Comparison of ENCODE assay signal across 10 mouse cellular contexts in genomic region chr17:24538950-24539349, GRCm38 (mm10). TPM values are rescaled to one million over a fixed set of nuclear protein-coding genes. Genes with fewer than 3 reads are reported as not detected.
DNase-seq lines count a peak whose midpoint lies in the region; ATAC-seq and TF ChIP-seq lines count a peak whose summit lies in the region.
"Had no signal": no experiment of that assay in that cellular context is flagged by ENCODE, and none has a peak within 500 bp of the region (broad histone marks: within the 10 kb centered on the region; RNA-seq: fewer than 3 reads in every experiment).

No protein-coding gene starts in this region.

- H3K4me3 ChIP-seq in gastrocnemius, adult 2 months = no peak overlapping the region
- no peak overlapping the region for H3K4me3 ChIP-seq in neural tube, embryonic 15.5 days (replicated peaks)
- H3K4me3 ChIP-seq in kidney, embryonic 14.5 days (ENCODE audit: low read length) = no peak overlapping the region
- no peak overlapping the region for H3K4me3 ChIP-seq in neural tube, embryonic 11.5 days (ENCODE audit: low read depth, low read length)
- H3K4me3 ChIP-seq: heart, embryonic 15.5 days had no signal

- H3K36me3 ChIP-seq in neural tube, embryonic 15.5 days = no peaks in the 10 kb centered on the region
- no peaks in the 10 kb centered on the region for H3K36me3 ChIP-seq in kidney, embryonic 14.5 days (ENCODE audit: control insufficient read depth, insufficient read depth, low read length)
- H3K36me3 ChIP-seq in neural tube, embryonic 11.5 days (ENCODE audit: control insufficient read depth, insufficient read depth, low read length) = no peaks in the 10 kb centered on the region; the same call in 1 of the 2 replicates
- H3K36me3 ChIP-seq: heart, embryonic 15.5 days had no signal

- no peak overlapping the region for H3K9ac ChIP-seq in neural tube, embryonic 15.5 days (replicated peaks)
- H3K9ac ChIP-seq in kidney, embryonic 14.5 days (ENCODE audit: low read depth, low read length) = no peak overlapping the region
- no peak overlapping the region for H3K9ac ChIP-seq in neural tube, embryonic 11.5 days (ENCODE audit: low read length)
- H3K9ac ChIP-seq: heart, embryonic 15.5 days had no signal

- H3K4me1 ChIP-seq in neural tube, embryonic 15.5 days = peaks cover 3% of the 10 kb centered on the region; the same call in 1 of the 2 replicates
- H3K4me1 ChIP-seq in kidney, embryonic 14.5 days (ENCODE audit: control insufficient read depth, insufficient read depth, low read length) = no peaks in the 10 kb centered on the region
- H3K4me1 ChIP-seq in neural tube, embryonic 11.5 days (ENCODE audit: control insufficient read depth, insufficient read depth, low read length) = no peaks in the 10 kb centered on the region
- H3K4me1 ChIP-seq: heart, embryonic 15.5 days had no signal

- WGBS in neural tube, embryonic 15.5 days = 73% methylated on average over 8 of the region's 8 CpGs
- 67% methylated on average over 8 of the region's 8 CpGs for WGBS in kidney, embryonic 14.5 days
- 70% methylated on average over 8 of the region's 8 CpGs for WGBS in neural tube, embryonic 11.5 days

- H3K9me3 ChIP-seq in neural tube, embryonic 15.5 days (replicated peaks) = no peaks in the 10 kb centered on the region
- no peaks in the 10 kb centered on the region for H3K9me3 ChIP-seq in kidney, embryonic 14.5 days (ENCODE audit: control insufficient read depth, low read length)
- H3K9me3 ChIP-seq in neural tube, embryonic 11.5 days (ENCODE audit: control insufficient read depth, low read length) = no peaks in the 10 kb centered on the region
- H3K9me3 ChIP-seq: heart, embryonic 15.5 days; megakaryocyte, embryonic 14.5 days had no signal

- no peak for ATAC-seq in neural tube, embryonic 15.5 days (ENCODE audit: low FRiP score)
- ATAC-seq in kidney, embryonic 14.5 days (ENCODE audit: low FRiP score, low TSS enrichment) = peak; percentile 44; the same call in 1 of the 2 replicates
- ATAC-seq in neural tube, embryonic 11.5 days (ENCODE audit: insufficient read depth, low FRiP score, low TSS enrichment) = no peak; the same call in 1 of the 2 replicates
- no peak for ATAC-seq in frontal cortex, adult (ENCODE audit: low TSS enrichment)

- no peak overlapping the region for H3K27ac ChIP-seq in gastrocnemius, adult 2 months
- H3K27ac ChIP-seq in neural tube, embryonic 15.5 days (replicated peaks) = no peak overlapping the region
- H3K27ac ChIP-seq in kidney, embryonic 14.5 days (ENCODE audit: low read depth, low read length) = no peak overlapping the region
- no peak overlapping the region for H3K27ac ChIP-seq in neural tube, embryonic 11.5 days (ENCODE audit: low read depth, low read length)
- H3K27ac ChIP-seq: heart, embryonic 15.5 days had no signal

- intact Hi-C loops in gastrocnemius, adult 2 months (cut with DNase I) = no loop called here

- no peak overlapping the region for H3K4me2 ChIP-seq in neural tube, embryonic 15.5 days
- no peak overlapping the region for H3K4me2 ChIP-seq in kidney, embryonic 14.5 days (replicated peaks; ENCODE audit: low read depth, low read length)
- no peak overlapping the region for H3K4me2 ChIP-seq in neural tube, embryonic 11.5 days (ENCODE audit: low read depth)
- H3K4me2 ChIP-seq: heart, embryonic 15.5 days had no signal

- peak; percentile 46 for DNase-seq in gastrocnemius, adult 2 months
- no peak for DNase-seq in gastrocnemius, adult 8-10 months (ENCODE audit: low spot score in 2 of 2)
- peak; percentile 49 for DNase-seq in neural tube, embryonic 10.5 days (ENCODE audit: extremely low spot score, low spot score)
- peak; percentile 55 for DNase-seq in adrenal gland, postnatal 25 days
- peak; percentile 42 for DNase-seq in neural tube, embryonic 11.5 days (ENCODE audit: low spot score)

- H3K27me3 ChIP-seq in neural tube, embryonic 15.5 days (replicated peaks) = no peaks in the 10 kb centered on the region
- H3K27me3 ChIP-seq in kidney, embryonic 14.5 days (ENCODE audit: control insufficient read depth, insufficient read depth, low read length) = no peaks in the 10 kb centered on the region
- H3K27me3 ChIP-seq in neural tube, embryonic 11.5 days (ENCODE audit: control insufficient read depth, insufficient read depth, low read length) = no peaks in the 10 kb centered on the region
- H3K27me3 ChIP-seq: heart, embryonic 15.5 days had no signal

- TF ChIP-seq CTCF in gastrocnemius, adult 2 months (IDR thresholded peaks at IDR 0.05) = peak; percentile 80

RNA-seq across cellular contexts. Expression of gene Rab26, which starts 4.9 kb away (rescaled TPM):
- not detected for total RNA-seq in gastrocnemius, adult 2 months (2021)
- under 1 TPM in 1 of 4 experiments, not detected in 3; 0.27 TPM for total RNA-seq in gastrocnemius, adult 8-10 months (2022)
- polyA plus RNA-seq in neural tube, embryonic 15.5 days (2015; fragmentation: Nextera tagmentation; extraction: Ambion mirVana) = 6.1 and 9.1 TPM in 2 replicates
- total RNA-seq in adrenal gland, postnatal 25 days (2021) = 1.3 and 1.4 TPM in 2 replicates
- polyA plus RNA-seq in kidney, embryonic 14.5 days (2014; fragmentation: Nextera tagmentation; extraction: Ambion mirVana) = 2.7 and 2.8 TPM in 2 replicates
- 1.2 and 1.7 TPM in 2 replicates for polyA plus RNA-seq in neural tube, embryonic 11.5 days (2014; fragmentation: Nextera tagmentation; extraction: Ambion mirVana)

RNA-seq across cellular contexts. Expression of gene Pkd1, which starts 10.7 kb away (rescaled TPM):
- 10 to 100 TPM; 18.3 to 25.0 TPM for total RNA-seq in gastrocnemius, adult 2 months (2021)
- total RNA-seq in gastrocnemius, adult 8-10 months (2022) = 10 to 100 TPM; 14.6 to 20.4 (median 19.0) TPM
- polyA plus RNA-seq in neural tube, embryonic 15.5 days (2015; fragmentation: Nextera tagmentation; extraction: Ambion mirVana) = 31.2 and 31.7 TPM in 2 replicates
- total RNA-seq in adrenal gland, postnatal 25 days (2021) = 45.2 and 65.8 TPM in 2 replicates
- polyA plus RNA-seq in kidney, embryonic 14.5 days (2014; fragmentation: Nextera tagmentation; extraction: Ambion mirVana) = 16.7 and 31.6 TPM in 2 replicates
- polyA plus RNA-seq in neural tube, embryonic 11.5 days (2014; fragmentation: Nextera tagmentation; extraction: Ambion mirVana) = 20.6 and 29.0 TPM in 2 replicates

RNA-seq across cellular contexts. Expression of gene Traf7, which starts 11.2 kb away (rescaled TPM):
- 10 to 100 TPM; 27.3 to 35.2 TPM for total RNA-seq in gastrocnemius, adult 2 months (2021)
- total RNA-seq in gastrocnemius, adult 8-10 months (2022) = 10 to 100 TPM; 25.0 to 28.2 (median 26.2) TPM
- 83.2 and 89.4 TPM in 2 replicates for polyA plus RNA-seq in neural tube, embryonic 15.5 days (2015; fragmentation: Nextera tagmentation; extraction: Ambion mirVana)
- 105 and 133 TPM in 2 replicates for total RNA-seq in adrenal gland, postnatal 25 days (2021)
- polyA plus RNA-seq in kidney, embryonic 14.5 days (2014; fragmentation: Nextera tagmentation; extraction: Ambion mirVana) = 69.0 and 88.5 TPM in 2 replicates
- 81.2 and 88.1 TPM in 2 replicates for polyA plus RNA-seq in neural tube, embryonic 11.5 days (2014; fragmentation: Nextera tagmentation; extraction: Ambion mirVana)

RNA-seq across cellular contexts. Expression of gene Caskin1, which starts 50.5 kb away (rescaled TPM):
- total RNA-seq in gastrocnemius, adult 2 months (2021) = under 1 TPM in 1 of 2 experiments, not detected in 1; 0.08 TPM
- under 1 TPM in 2 of 4 experiments, not detected in 2; 0.05 to 0.21 TPM for total RNA-seq in gastrocnemius, adult 8-10 months (2022)
- polyA plus RNA-seq in neural tube, embryonic 15.5 days (2015; fragmentation: Nextera tagmentation; extraction: Ambion mirVana) = 42.7 and 53.4 TPM in 2 replicates
- total RNA-seq in adrenal gland, postnatal 25 days (2021) = 26.2 and 60.8 TPM in 2 replicates
- polyA plus RNA-seq in kidney, embryonic 14.5 days (2014; fragmentation: Nextera tagmentation; extraction: Ambion mirVana) = 1.6 and 1.8 TPM in 2 replicates
- 7.4 and 8.4 TPM in 2 replicates for polyA plus RNA-seq in neural tube, embryonic 11.5 days (2014; fragmentation: Nextera tagmentation; extraction: Ambion mirVana)

Comparison
In these comparisons a context has a peak if more than half of its experiments do, and no peak if none do; other contexts are left out.
1. DNase-seq: peak in gastrocnemius, adult 2 months (single experiment), neural tube, embryonic 10.5 days (single experiment), adrenal gland, postnatal 25 days (single experiment) and neural tube, embryonic 11.5 days (single experiment); none in gastrocnemius, adult 8-10 months (0 of 2).